Comparison of ENCODE assay signal across 19 mouse cellular contexts in genomic region chr8:59977024-59977662, GRCm38 (mm10).
"Had no signal": no experiment of that assay in that cellular context is flagged by ENCODE, and none has a peak within 500 bp of the region (broad histone marks: within the 10 kb centered on the region; RNA-seq: fewer than 3 reads in every experiment).

No protein-coding gene starts in this region.

- H3K9ac ChIP-seq: liver, embryonic 13.5 days; liver, embryonic 15.5 days; liver, postnatal 0 days; lung, embryonic 15.5 days; midbrain, embryonic 13.5 days; midbrain, embryonic 15.5 days; stomach, embryonic 15.5 days had no signal

- H3K9me3 ChIP-seq: liver, embryonic 13.5 days; liver, embryonic 15.5 days; lung, embryonic 15.5 days; megakaryocyte, embryonic 14.5 days; midbrain, embryonic 13.5 days; midbrain, embryonic 15.5 days; stomach, embryonic 15.5 days had no signal

- H3K27ac ChIP-seq: liver, embryonic 13.5 days; liver, embryonic 15.5 days; lung, embryonic 15.5 days; macrophage; midbrain, embryonic 13.5 days; midbrain, embryonic 15.5 days; stomach, embryonic 15.5 days; stomach, postnatal 0 days had no signal

- H3K4me3 ChIP-seq: liver, embryonic 13.5 days; liver, embryonic 15.5 days; lung, embryonic 15.5 days; megakaryocyte, embryonic 14.5 days; midbrain, embryonic 13.5 days; midbrain, embryonic 15.5 days; stomach, embryonic 15.5 days had no signal

- H3K4me2 ChIP-seq: liver, embryonic 13.5 days; liver, embryonic 15.5 days; lung, embryonic 15.5 days; midbrain, embryonic 11.5 days; midbrain, embryonic 13.5 days; midbrain, embryonic 15.5 days; stomach, embryonic 15.5 days had no signal

- ATAC-seq: liver, postnatal 0 days; lung, postnatal 0 days; midbrain, embryonic 13.5 days; midbrain, embryonic 15.5 days had no signal

- H3K36me3 ChIP-seq: liver, embryonic 13.5 days; liver, embryonic 15.5 days; lung, embryonic 15.5 days; midbrain, embryonic 13.5 days; midbrain, embryonic 15.5 days; stomach, embryonic 15.5 days had no signal

- H3K4me1 ChIP-seq: liver, embryonic 13.5 days; liver, embryonic 15.5 days; lung, embryonic 15.5 days; megakaryocyte, embryonic 14.5 days; midbrain, embryonic 13.5 days; midbrain, embryonic 15.5 days; stomach, embryonic 15.5 days had no signal

- DNase-seq: liver, embryonic 13.5 days; liver, postnatal 0 days; lung, adult 2 months; lung, postnatal 14 days; lung, postnatal 36 days; right cerebral cortex, postnatal 14 days; thymus, adult 18-20 months; thymus, postnatal 14 days; thymus, postnatal 36 days had no signal

- H3K27me3 ChIP-seq: liver, embryonic 13.5 days; liver, embryonic 15.5 days; lung, embryonic 15.5 days; megakaryocyte, embryonic 14.5 days; midbrain, embryonic 13.5 days; midbrain, embryonic 15.5 days; stomach, embryonic 15.5 days had no signal
